Mouse (Mus musculus) urinary bladder, adult 18-20 months (tissue): ENCODE results near the gene Celf2.

Experiments
- DNase-seq, 2 experiments: peaks; one replicate each; pipeline ENCODE4 v3.0.0; 2022; ENCODE audit warnings: low spot score in 2 of 2, mixed read lengths in 2 of 2

Gene Celf2

GRCm38 (mm10) chr2:6915386-6915785 lies 594.0 kb downstream of the Celf2 start:
- no peak for DNase-seq

GRCm38 (mm10) chr2:6913315-6913714 lies 596.0 kb downstream of the Celf2 start:
- DNase-seq = no peak

- no peak for DNase-seq
Measured at GRCm38 (mm10) chr2:6911932-6912331, 597.4 kb downstream of the Celf2 start.

GRCm38 (mm10) chr2:6909921-6910320 lies 599.4 kb downstream of the Celf2 start:
- DNase-seq = no peak

GRCm38 (mm10) chr2:6904411-6904810 lies 605.0 kb downstream of the Celf2 start:
- DNase-seq = no peak

- no peak for DNase-seq
Measured at GRCm38 (mm10) chr2:6903251-6903763, 606.1 kb downstream of the Celf2 start.

GRCm38 (mm10) chr2:6896896-6897295 lies 612.5 kb downstream of the Celf2 start:
- no peak for DNase-seq

- DNase-seq = no peak
Measured at GRCm38 (mm10) chr2:6893597-6893996, 615.8 kb downstream of the Celf2 start.

GRCm38 (mm10) chr2:6893095-6893494 lies 616.3 kb downstream of the Celf2 start:
- no peak for DNase-seq

GRCm38 (mm10) chr2:6884796-6885711 lies 624.3 kb downstream of the Celf2 start:
- no peak for DNase-seq

GRCm38 (mm10) chr2:6883996-6884795 lies 625.2 kb downstream of the Celf2 start:
- DNase-seq = no peak

- no peak for DNase-seq
Measured at GRCm38 (mm10) chr2:6882236-6882885, 627.0 kb downstream of the Celf2 start.

GRCm38 (mm10) chr2:6880941-6881575 lies 628.3 kb downstream of the Celf2 start:
- no peak for DNase-seq

GRCm38 (mm10) chr2:6877094-6877493 lies 632.3 kb downstream of the Celf2 start:
- no peak for DNase-seq

- no peak for DNase-seq
Measured at GRCm38 (mm10) chr2:6876547-6876946, 632.8 kb downstream of the Celf2 start.

GRCm38 (mm10) chr2:6875071-6875611 lies 634.2 kb downstream of the Celf2 start:
- DNase-seq = no peak

- DNase-seq = no peak
Measured at GRCm38 (mm10) chr2:6874266-6874955, 635.0 kb downstream of the Celf2 start.

GRCm38 (mm10) chr2:6873711-6874110 lies 635.7 kb downstream of the Celf2 start:
- DNase-seq = no peak

- no peak for DNase-seq
Measured at GRCm38 (mm10) chr2:6872894-6873255, 636.5 kb downstream of the Celf2 start.

GRCm38 (mm10) chr2:6872131-6872893 lies 637.1 kb downstream of the Celf2 start:
- DNase-seq = peak; percentile 65 to 70
